Mouse (Mus musculus) heart, embryonic 10.5 days (tissue): ENCODE results near the gene Zyx. TPM values are rescaled to one million over a fixed set of nuclear protein-coding genes. Genes with fewer than 3 reads are reported as not detected.
A peak's percentile ranks its signal among the peaks of the same experiment; 100 is the strongest.

ENCODE experiments used
- DNase-seq: peaks from one replicate; pipeline ENCODE4 v3.0.0-alpha.2; 2017; ENCODE audit warnings: low spot score
- H3K27ac ChIP-seq: fragments of 300-500 bp; sonication (generic); 2 replicates; pipeline ENCODE4 v1.5.1; 2016; ENCODE audit warnings: mild to moderate bottlenecking
- H3K27me3 ChIP-seq: fragments of 300-500 bp; sonication (generic); 2 replicates; pipeline ENCODE4 v1.6.1; 2016; ENCODE audit warnings: mild to moderate bottlenecking; ENCODE audit not compliant: poor library complexity, insufficient read depth, severe bottlenecking
- H3K36me3 ChIP-seq: fragments of 300-500 bp; sonication (generic); 2 replicates; pipeline ENCODE4 v1.6.1; 2016; ENCODE audit warnings: mild to moderate bottlenecking, moderate library complexity
- H3K4me1 ChIP-seq: fragments of 300-500 bp; sonication (generic); 2 replicates; pipeline ENCODE4 v1.6.1; 2016; ENCODE audit warnings: mild to moderate bottlenecking
- H3K4me3 ChIP-seq: fragments of 300-500 bp; sonication (generic); 2 replicates; pipeline ENCODE4 v1.5.1; 2016; ENCODE audit warnings: mild to moderate bottlenecking, moderate library complexity
- H3K9me3 ChIP-seq: fragments of 300-500 bp; sonication (generic); 2 replicates; pipeline ENCODE4 v1.6.1; 2016; ENCODE audit warnings: mild to moderate bottlenecking, moderate library complexity
- WGBS: fragments of 180-500 bp; shearing (Covaris S2); methylation state at CpG from one replicate; pipeline ENCODE4 v1.1.7; 2016; 5-methylcytosine and 5-hydroxymethylcytosine counted together
- polyA plus RNA-seq: library from polyadenylated mRNA; unstranded; fragments of >200 nt; fragmentation: Nextera tagmentation; extraction: Ambion mirVana; gene quantifications from 2 replicates; pipeline ENCODE4 v1.2.1, GENCODE M21; 2016

Zyx gene
- polyA plus RNA-seq, 1 experiment from 2014 or later = 165 TPM

DNA sequence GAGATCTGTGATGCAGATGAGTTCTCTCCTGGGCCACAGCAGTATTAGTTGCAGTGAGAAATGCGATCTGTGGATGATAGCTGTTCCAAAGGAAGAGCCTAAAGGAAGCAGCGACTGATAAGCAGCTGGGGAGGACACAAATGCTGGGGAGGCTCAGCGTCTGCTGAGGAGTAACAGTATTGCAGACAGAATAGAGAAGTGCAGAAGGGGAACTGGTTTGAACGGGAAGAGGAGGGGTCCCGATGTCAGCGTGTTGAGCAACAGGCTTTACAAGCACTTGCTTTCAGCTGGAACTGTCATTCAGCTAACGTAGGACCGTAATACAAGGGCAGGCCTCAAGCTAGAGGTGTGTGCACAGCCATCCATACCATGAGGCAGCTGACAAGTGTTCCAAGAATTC, 3.8 kb downstream of the Zyx start:
- peak overlapping the region; percentile 44; the same call in 1 of the 2 replicates for H3K27ac ChIP-seq
- H3K4me3 ChIP-seq = peak overlapping the region; percentile 97
- 44% methylated on average over 8 of the region's 8 CpGs for WGBS
- no peaks in the 10 kb centered on the region for H3K9me3 ChIP-seq
- H3K36me3 ChIP-seq = peaks cover 70% of the 10 kb centered on the region
- H3K27me3 ChIP-seq = no peaks in the 10 kb centered on the region
- DNase-seq = no peak
- H3K4me1 ChIP-seq = peaks cover 76% of the 10 kb centered on the region

DNA sequence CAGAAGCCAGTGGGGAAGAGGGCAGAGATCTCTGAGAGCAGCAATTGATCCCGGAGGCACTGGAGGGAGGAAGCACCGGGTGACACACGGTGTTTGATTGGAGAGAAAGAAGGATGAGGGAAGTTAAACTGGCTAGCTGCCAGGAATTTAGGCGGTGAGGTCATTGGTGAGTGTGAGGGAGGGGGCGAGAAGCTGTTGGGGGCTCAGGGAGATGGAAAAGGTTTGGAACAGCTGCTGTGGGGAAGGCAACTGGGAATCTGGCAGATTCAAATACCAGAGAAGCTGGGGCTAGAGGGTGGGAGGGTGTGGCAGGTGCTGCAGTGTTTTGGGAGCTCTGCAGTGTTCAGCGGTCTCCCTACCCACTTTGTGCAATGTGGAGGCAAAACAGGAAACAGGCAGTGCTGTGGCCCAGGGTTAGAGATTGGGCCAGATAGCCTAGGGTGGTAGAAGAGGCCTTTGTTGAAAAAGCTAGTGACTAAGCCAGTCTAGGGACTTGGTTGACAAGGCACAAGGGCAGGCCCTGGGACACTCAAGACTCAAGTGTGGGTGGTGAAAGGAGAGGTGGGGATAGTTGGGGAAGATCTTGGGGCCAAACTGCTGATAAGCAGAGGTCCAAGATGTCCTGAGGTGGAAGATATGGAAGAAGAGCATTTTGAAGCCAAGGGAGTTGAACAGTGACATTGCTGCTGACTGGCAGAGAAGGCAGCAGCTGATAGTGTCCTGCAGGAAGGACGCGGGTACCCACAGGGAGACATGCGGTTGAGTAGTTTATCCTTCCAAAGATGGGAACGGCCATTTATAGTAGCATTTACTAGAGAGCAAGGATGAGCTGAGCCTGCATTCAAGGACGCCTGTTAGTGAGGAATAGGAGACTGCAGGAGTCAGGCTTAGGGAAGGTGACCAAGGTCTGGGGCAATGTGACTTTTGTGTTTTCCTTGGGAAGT, 4.9 kb downstream of the Zyx start:
- no peaks in the 10 kb centered on the region for H3K9me3 ChIP-seq
- peaks cover 81% of the 10 kb centered on the region for H3K36me3 ChIP-seq
- no peaks in the 10 kb centered on the region for H3K27me3 ChIP-seq
- H3K4me1 ChIP-seq = peaks cover 74% of the 10 kb centered on the region
- H3K4me3 ChIP-seq = peak overlapping the region; percentile 97
- H3K27ac ChIP-seq = peak overlapping the region; percentile 75; the same call in 1 of the 2 replicates
- no peak for DNase-seq
- WGBS = 35% methylated on average over 11 of the region's 11 CpGs

DNA sequence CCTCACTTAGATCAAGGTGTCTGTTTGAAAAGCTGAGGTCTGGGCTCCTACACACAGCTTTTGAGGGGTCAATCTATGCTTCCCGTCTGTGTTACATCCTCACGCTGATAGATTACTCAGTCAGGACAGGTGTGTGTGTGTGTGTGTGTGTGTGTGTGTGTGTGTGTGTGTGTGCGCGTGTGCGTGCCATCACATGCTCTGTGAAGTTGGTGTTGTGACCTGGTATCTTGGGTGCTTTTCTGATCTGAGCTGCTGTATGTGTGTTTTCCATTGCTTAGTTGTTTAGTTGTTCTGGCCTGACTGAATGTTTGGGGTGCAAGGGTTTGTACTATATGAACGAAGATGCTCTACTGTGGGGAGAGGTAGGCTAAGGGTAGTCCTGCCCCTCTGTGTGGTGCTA, 5.9 kb downstream of the Zyx start:
- 91% methylated on average over 6 of the region's 6 CpGs for WGBS
- H3K27me3 ChIP-seq = no peaks in the 10 kb centered on the region
- H3K4me3 ChIP-seq = no peak overlapping the region
- H3K36me3 ChIP-seq = peaks cover 92% of the 10 kb centered on the region
- no peak for DNase-seq
- H3K27ac ChIP-seq = no peak overlapping the region; the same call in 1 of the 2 replicates
- peaks cover 77% of the 10 kb centered on the region for H3K4me1 ChIP-seq
- no peaks in the 10 kb centered on the region for H3K9me3 ChIP-seq

DNA sequence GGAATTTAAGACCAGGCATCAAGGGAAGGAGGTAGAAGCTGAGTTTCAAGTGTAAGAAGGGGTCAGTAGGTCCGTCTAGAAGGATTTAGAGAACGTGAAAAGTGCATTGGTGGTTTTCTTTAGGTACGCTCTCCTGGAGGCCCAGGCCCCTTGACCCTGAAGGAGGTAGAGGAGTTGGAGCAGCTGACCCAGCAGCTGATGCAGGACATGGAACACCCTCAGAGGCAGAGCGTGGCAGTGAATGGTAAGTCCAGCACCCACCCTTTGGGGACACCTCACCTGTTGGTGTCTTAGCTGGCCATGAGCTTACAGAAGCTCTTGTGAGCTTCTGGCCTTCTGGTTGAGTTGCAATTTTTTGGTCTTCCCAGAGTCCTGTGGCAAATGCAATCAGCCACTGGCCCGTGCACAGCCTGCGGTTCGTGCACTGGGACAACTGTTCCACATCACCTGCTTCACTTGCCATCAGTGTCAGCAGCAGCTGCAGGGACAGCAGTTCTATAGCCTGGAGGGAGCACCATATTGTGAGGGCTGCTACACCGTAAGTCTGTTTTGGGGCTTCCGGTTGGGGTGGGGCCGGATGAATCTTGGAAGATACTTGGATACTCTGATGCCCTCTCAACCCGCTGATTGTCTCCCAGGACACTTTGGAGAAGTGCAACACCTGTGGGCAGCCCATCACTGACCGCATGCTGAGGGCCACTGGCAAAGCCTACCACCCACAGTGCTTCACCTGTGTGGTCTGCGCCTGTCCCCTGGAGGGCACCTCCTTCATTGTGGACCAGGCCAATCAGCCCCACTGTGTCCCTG, 6.6 kb downstream of the Zyx start:
- H3K27ac ChIP-seq = no peak overlapping the region
- no peak overlapping the region for H3K4me3 ChIP-seq
- H3K27me3 ChIP-seq = no peaks in the 10 kb centered on the region
- no peak for DNase-seq
- WGBS = 91% methylated on average over 13 of the region's 13 CpGs
- H3K4me1 ChIP-seq = peaks cover 74% of the 10 kb centered on the region
- peaks cover 96% of the 10 kb centered on the region for H3K36me3 ChIP-seq
- no peaks in the 10 kb centered on the region for H3K9me3 ChIP-seq

- DNase-seq = no peak
- WGBS = 90% methylated on average over 5 of the region's 5 CpGs
- Histone ChIP-seq H3K36me3 (peaks cover 94% of the 10 kb centered on the region), H3K4me3 (no peak overlapping the region), H3K27ac (no peak overlapping the region), H3K9me3 (no peaks in the 10 kb centered on the region), H3K4me1 (peaks cover 73% of the 10 kb centered on the region), H3K27me3 (no peaks in the 10 kb centered on the region)
Observed at GRCm38 (mm10) chr6:42356913-42357312, 7.5 kb downstream of the Zyx start.

DNA sequence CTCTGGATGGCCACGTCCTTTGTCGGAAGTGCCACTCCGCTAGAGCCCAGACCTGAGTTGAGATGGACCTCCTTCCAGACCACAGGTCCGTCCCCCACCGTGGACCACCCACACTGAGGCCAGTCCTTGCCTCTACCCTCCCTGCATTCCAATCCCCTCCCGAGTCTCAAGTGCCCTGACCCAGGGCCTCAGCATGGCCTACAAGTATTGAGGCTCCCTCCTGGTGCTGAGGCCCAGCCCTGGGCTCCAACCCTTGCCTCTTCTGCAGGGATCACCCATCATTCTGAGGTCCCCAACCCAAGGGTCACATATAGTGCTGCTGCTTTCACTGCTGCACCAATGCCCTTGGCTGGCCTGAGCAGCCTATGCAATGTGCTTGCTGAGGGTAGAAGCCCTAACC, 8.5 kb downstream of the Zyx start:
- peaks cover 73% of the 10 kb centered on the region for H3K4me1 ChIP-seq
- H3K36me3 ChIP-seq = peaks cover 84% of the 10 kb centered on the region
- no peak overlapping the region for H3K4me3 ChIP-seq
- no peak for DNase-seq
- no peaks in the 10 kb centered on the region for H3K27me3 ChIP-seq
- WGBS = 49% methylated on average over 6 of the region's 6 CpGs
- H3K9me3 ChIP-seq = no peaks in the 10 kb centered on the region
- H3K27ac ChIP-seq = peak overlapping the region; percentile 52

- H3K27me3 ChIP-seq = no peaks in the 10 kb centered on the region
- H3K4me3 ChIP-seq = no peak overlapping the region
- no peak overlapping the region for H3K27ac ChIP-seq
- peaks cover 73% of the 10 kb centered on the region for H3K4me1 ChIP-seq
- no peak for DNase-seq
- H3K9me3 ChIP-seq = no peaks in the 10 kb centered on the region
- 91% methylated on average over 12 of the region's 12 CpGs for WGBS
- peaks cover 74% of the 10 kb centered on the region for H3K36me3 ChIP-seq
Observed at GRCm38 (mm10) chr6:42358901-42359300, 9.5 kb downstream of the Zyx start.

DNA sequence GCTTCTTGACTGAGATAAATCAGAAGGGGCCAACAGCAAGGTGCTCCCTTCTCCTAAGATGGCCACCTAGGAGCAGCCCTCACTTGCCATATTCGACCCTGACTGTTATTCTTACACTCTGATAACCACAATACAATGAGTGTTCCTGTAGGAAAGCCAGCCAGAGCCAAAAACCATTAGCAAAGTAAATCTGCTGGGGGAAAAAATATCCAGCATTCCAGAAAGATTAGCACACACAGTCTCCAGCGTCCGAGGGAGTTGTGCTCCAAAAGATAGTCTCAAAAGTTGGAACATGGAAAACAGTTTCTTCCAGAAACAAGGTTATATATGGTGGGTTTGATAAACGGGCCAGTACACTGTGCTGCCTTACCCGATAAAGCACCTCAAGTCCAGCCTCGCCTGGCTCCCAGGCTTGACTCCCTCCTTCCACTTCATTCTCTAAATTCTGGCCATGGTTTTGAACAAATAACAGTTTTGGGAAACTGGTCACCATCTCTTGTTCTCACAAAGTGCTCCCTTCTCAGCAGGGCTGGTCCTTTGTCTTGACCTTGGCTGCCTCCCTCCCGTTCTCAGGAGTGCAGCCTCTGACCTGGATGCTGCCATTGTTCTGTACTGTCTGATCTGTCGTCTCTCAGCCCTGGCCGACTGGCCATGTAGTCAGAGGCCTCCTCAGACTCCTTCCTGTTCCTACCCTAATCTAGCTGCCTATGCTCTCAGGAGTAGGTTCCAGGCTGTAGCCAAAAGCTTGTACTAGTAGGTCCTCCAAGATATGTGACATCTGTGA, 10.1 kb downstream of the Zyx start:
- DNase-seq = no peak
- 58% methylated on average over 9 of the region's 9 CpGs for WGBS
- Histone ChIP-seq H3K27ac (peak overlapping the region; percentile 29; the same call in 1 of the 2 replicates), H3K36me3 (peaks cover 70% of the 10 kb centered on the region), H3K4me3 (no peak overlapping the region), H3K4me1 (peaks cover 68% of the 10 kb centered on the region), H3K27me3 (no peaks in the 10 kb centered on the region), H3K9me3 (no peaks in the 10 kb centered on the region)

GRCm38 (mm10) chr6:42360231-42360840, 10.9 kb downstream of the Zyx start:
- whole genome bisulfite sequencing = 93% methylated on average over 6 of the region's 6 CpGs
- no peak for DNase-seq
- peaks cover 63% of the 10 kb centered on the region for H3K36me3 ChIP-seq
- H3K4me3 ChIP-seq = no peak overlapping the region
- H3K9me3 ChIP-seq = no peaks in the 10 kb centered on the region
- H3K27ac ChIP-seq = no peak overlapping the region
- H3K4me1 ChIP-seq = peaks cover 63% of the 10 kb centered on the region
- no peaks in the 10 kb centered on the region for H3K27me3 ChIP-seq

DNA sequence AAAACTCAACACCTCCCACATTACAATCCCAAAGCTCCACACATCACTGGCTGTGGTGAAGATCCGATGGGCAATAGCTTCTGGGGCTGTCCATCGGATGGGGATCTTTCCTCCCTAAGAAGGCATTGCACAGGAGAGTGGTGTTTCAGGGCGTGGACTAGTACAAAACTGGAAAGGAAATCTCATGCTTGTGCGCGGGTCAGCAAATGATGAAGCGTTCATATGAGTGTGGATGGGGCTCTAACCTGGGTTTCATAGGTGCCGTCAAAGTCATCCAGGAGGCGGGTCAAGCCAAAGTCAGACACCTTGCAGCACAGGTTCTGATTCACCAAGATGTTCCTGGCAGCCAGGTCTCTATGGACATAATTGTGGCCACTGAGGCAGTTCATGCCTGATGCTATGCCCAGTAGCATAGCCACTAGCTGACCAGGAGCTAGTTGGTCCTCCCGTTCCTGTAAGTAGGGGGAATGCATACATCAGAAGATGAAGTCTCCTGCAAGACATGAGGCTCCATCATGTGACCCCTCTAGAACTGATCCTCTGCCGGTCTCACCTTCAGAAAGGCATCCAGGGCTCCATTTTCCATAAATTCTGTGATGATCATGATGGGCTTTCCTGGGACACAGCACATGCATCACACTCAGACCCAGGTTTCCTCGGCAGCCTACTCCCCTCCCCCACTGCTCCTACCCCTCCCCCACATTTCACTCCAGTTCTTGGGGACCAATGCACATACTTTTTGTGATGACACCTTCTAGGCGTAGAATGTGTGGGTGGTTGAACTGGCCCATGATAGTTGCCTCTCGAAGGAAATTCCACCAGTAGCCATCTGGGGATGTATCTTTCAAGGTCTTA, 11.8 kb downstream of the Zyx start:
- 87% methylated on average over 13 of the region's 13 CpGs for WGBS
- no peak for DNase-seq
- peaks cover 53% of the 10 kb centered on the region for H3K36me3 ChIP-seq
- H3K4me3 ChIP-seq = no peak overlapping the region
- no peak overlapping the region for H3K27ac ChIP-seq
- peaks cover 57% of the 10 kb centered on the region for H3K4me1 ChIP-seq
- no peaks in the 10 kb centered on the region for H3K27me3 ChIP-seq
- no peaks in the 10 kb centered on the region for H3K9me3 ChIP-seq

GRCm38 (mm10) chr6:42362074-42362473, 12.6 kb downstream of the Zyx start:
- Histone ChIP-seq H3K9me3 (no peaks in the 10 kb centered on the region), H3K27ac (no peak overlapping the region), H3K27me3 (no peaks in the 10 kb centered on the region), H3K4me1 (peaks cover 49% of the 10 kb centered on the region), H3K4me3 (no peak overlapping the region), H3K36me3 (peaks cover 45% of the 10 kb centered on the region)
- WGBS = 54% methylated on average over 1 of the region's 1 CpGs
- no peak for DNase-seq
